Mouse (Mus musculus) C2C12 (cell line): Measurements from ENCODE around the gene Ripply1.

Experiments
- CTCF ChIP-seq: IDR thresholded peaks from one replicate; pipeline ENCODE4 v1.5.1; 2011; ENCODE audit not compliant: control insufficient read depth, insufficient read depth, insufficient read length
- MAX ChIP-seq: IDR thresholded peaks from one replicate; pipeline ENCODE4 v1.6.1; 2011; ENCODE audit warnings: mild to moderate bottlenecking, control low read depth

DNA sequence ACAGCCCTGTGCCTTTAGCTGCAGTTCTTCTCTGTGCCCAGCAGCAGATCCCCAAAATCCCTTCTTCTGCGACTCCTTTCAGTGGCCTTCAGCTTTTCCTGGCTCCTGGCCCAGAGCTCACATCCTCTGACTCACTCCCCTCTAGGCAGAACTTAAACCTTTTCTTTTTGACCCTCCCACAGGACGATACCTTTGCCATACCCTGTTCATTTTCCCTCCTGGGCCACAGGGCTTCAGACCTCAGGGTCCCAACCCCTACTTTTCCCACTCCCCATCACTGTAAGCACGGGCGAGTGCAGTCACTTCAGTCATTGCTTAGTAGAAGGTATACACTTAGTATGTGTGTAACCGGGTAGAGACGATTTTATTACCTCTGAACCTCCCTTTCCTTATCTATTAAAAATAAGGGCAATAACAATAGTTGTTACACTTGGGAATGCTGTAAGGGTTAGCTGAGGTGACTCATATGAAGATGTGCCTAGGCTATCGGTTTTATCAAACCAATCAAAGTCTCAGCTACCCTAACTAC lies 7.0 kb downstream of the Ripply1 start:
- TF ChIP-seq CTCF (no peak), MAX (no peak)
